Mouse (Mus musculus): ENCODE results near the gene Gm5771.
"Not testable (repeated sequence)": the region's sequence is repeated elsewhere in the genome, so short reads cannot be mapped to it uniquely, and the experiment has no call there.

GRCm38 (mm10) chr6:41446045-41446444 is 53.9 kb downstream of the Gm5771 start, which contains the start of gene Gm10334:
- TF ChIP-seq POLR2A (IDR thresholded peaks at IDR 0.05; ENCODE audit: insufficient read depth, low read depth, low read length); CTCF (IDR thresholded peaks at IDR 0.05); EP300 (IDR thresholded peaks at IDR 0.05; ENCODE audit: insufficient read depth, low read depth, low read length): not testable (repeated sequence)
